Mouse (Mus musculus) kidney, embryonic 16.5 days (tissue): ENCODE results near the gene Csnk1g2. TPM values are rescaled to one million over a fixed set of nuclear protein-coding genes. Genes with fewer than 3 reads are reported as not detected.

Experiments used
- ATAC-seq: fragments of 200-750 bp; cut with Nextera tagmentation; 2 replicates; pipeline ENCODE4 v1.8.0; 2017; ENCODE audit warnings: moderate TSS enrichment; ENCODE audit not compliant: low FRiP score, low TSS enrichment
- H3K27ac ChIP-seq: fragments of 300-500 bp; sonication (generic); 2 replicates; pipeline ENCODE4 v1.5.1; 2014; ENCODE audit warnings: low read length
- H3K27me3 ChIP-seq: fragments of 300-500 bp; sonication (generic); 2 replicates; pipeline ENCODE4 v1.6.1; 2014; ENCODE audit warnings: low read length, control low read depth, mixed read lengths; ENCODE audit not compliant: insufficient read depth
- H3K36me3 ChIP-seq: fragments of 300-500 bp; sonication (generic); 2 replicates; pipeline ENCODE4 v1.6.1; 2014; ENCODE audit warnings: low read length, control low read depth, mixed read lengths; ENCODE audit not compliant: insufficient read depth
- H3K4me1 ChIP-seq: fragments of 300-500 bp; sonication (generic); 2 replicates; pipeline ENCODE4 v1.6.1; 2014; ENCODE audit warnings: low read length, control low read depth, mixed read lengths; ENCODE audit not compliant: insufficient read depth
- H3K4me2 ChIP-seq: fragments of 300-500 bp; sonication (generic); replicated peaks from 2 replicates; pipeline ENCODE4 v1.6.1; 2014; ENCODE audit warnings: low read depth, low read length
- H3K4me3 ChIP-seq: fragments of 300-500 bp; sonication (generic); 2 replicates; pipeline ENCODE4 v1.5.1; 2014; ENCODE audit warnings: mild to moderate bottlenecking, low read length
- H3K9ac ChIP-seq: fragments of 300-500 bp; sonication (generic); replicated peaks from 2 replicates; pipeline ENCODE4 v1.6.1; 2014; ENCODE audit warnings: low read length
- H3K9me3 ChIP-seq: fragments of 300-500 bp; sonication (generic); 2 replicates; pipeline ENCODE4 v1.6.1; 2016; ENCODE audit warnings: low read length, control low read depth
- WGBS: fragments of 180-500 bp; shearing (Covaris S2); extraction: QIAGEN DNeasy Blood & Tissue Kit; methylation state at CpG from one replicate; pipeline ENCODE4 v1.1.7; 2014; 5-methylcytosine and 5-hydroxymethylcytosine counted together
- polyA plus RNA-seq: library from polyadenylated mRNA; unstranded; fragments of >200 nt; fragmentation: Nextera tagmentation; extraction: Ambion mirVana; gene quantifications from 2 replicates; pipeline ENCODE4 v1.2.1, GENCODE M21; 2015

Csnk1g2 gene
- polyA plus RNA-seq, 1 experiment from 2014 or later, result 93.6 TPM

GRCm38 (mm10) chr10:80669018-80669417 lies 46.4 kb downstream of the Csnk1g2 start:
- ATAC-seq, result no peak
- Histone ChIP-seq H3K9me3 (no peaks in the 10 kb centered on the region), H3K4me1 (peaks cover 48% of the 10 kb centered on the region), H3K4me3 (no peak overlapping the region), H3K27me3 (no peaks in the 10 kb centered on the region), H3K4me2 (no peak overlapping the region), H3K9ac (no peak overlapping the region), H3K36me3 (peaks cover 74% of the 10 kb centered on the region), H3K27ac (no peak overlapping the region)
- 82% methylated on average over 12 of the region's 12 CpGs for WGBS

GRCm38 (mm10) chr10:80669737-80670485 lies 47.3 kb downstream of the Csnk1g2 start:
- H3K4me2 ChIP-seq, result no peak overlapping the region
- H3K4me1 ChIP-seq, result peaks cover 48% of the 10 kb centered on the region
- no peak overlapping the region for H3K27ac ChIP-seq
- H3K9me3 ChIP-seq, result no peaks in the 10 kb centered on the region
- WGBS, result 92% methylated on average over 7 of the region's 7 CpGs
- H3K27me3 ChIP-seq, result no peaks in the 10 kb centered on the region
- H3K36me3 ChIP-seq, result peaks cover 74% of the 10 kb centered on the region
- no peak overlapping the region for H3K4me3 ChIP-seq
- no peak overlapping the region; the same call in 1 of the 2 replicates for H3K9ac ChIP-seq
- ATAC-seq, result no peak

GRCm38 (mm10) chr10:80670531-80670930 lies 47.9 kb downstream of the Csnk1g2 start:
- H3K36me3 ChIP-seq, result peaks cover 74% of the 10 kb centered on the region

GRCm38 (mm10) chr10:80671251-80671650 lies 48.6 kb downstream of the Csnk1g2 start:
- peaks cover 36% of the 10 kb centered on the region for H3K4me1 ChIP-seq
- WGBS, result 84% methylated on average over 4 of the region's 4 CpGs

More at GRCm38 (mm10) chr10:80670531-80670930, 47.9 kb downstream of the Csnk1g2 start:
- no peak overlapping the region; the same call in 1 of the 2 replicates for H3K9ac ChIP-seq
- no peak for ATAC-seq
- no peak overlapping the region for H3K4me3 ChIP-seq
- 92% methylated on average over 2 of the region's 2 CpGs for WGBS
- H3K27me3 ChIP-seq, result no peaks in the 10 kb centered on the region
- H3K4me2 ChIP-seq, result no peak overlapping the region
- no peaks in the 10 kb centered on the region for H3K9me3 ChIP-seq
- peaks cover 43% of the 10 kb centered on the region for H3K4me1 ChIP-seq
- H3K27ac ChIP-seq, result no peak overlapping the region

GRCm38 (mm10) chr10:80671936-80672690 lies 49.5 kb downstream of the Csnk1g2 start:
- Histone ChIP-seq H3K9ac (no peak overlapping the region; the same call in 1 of the 2 replicates), H3K4me1 (peaks cover 31% of the 10 kb centered on the region), H3K36me3 (peaks cover 60% of the 10 kb centered on the region), H3K27ac (no peak overlapping the region), H3K27me3 (no peaks in the 10 kb centered on the region), H3K9me3 (no peaks in the 10 kb centered on the region), H3K4me2 (no peak overlapping the region), H3K4me3 (no peak overlapping the region)
- no peak for ATAC-seq
- WGBS, result 83% methylated on average over 11 of the region's 11 CpGs

More at GRCm38 (mm10) chr10:80671251-80671650, 48.6 kb downstream of the Csnk1g2 start:
- Histone ChIP-seq H3K9ac (no peak overlapping the region), H3K36me3 (peaks cover 69% of the 10 kb centered on the region), H3K9me3 (no peaks in the 10 kb centered on the region), H3K27ac (no peak overlapping the region), H3K4me3 (no peak overlapping the region), H3K4me2 (no peak overlapping the region), H3K27me3 (no peaks in the 10 kb centered on the region)
- ATAC-seq, result no peak

GRCm38 (mm10) chr10:80673690-80674089 lies 51.1 kb downstream of the Csnk1g2 start:
- peaks cover 44% of the 10 kb centered on the region for H3K36me3 ChIP-seq
- peaks cover 47% of the 10 kb centered on the region for H3K4me1 ChIP-seq
- ATAC-seq, result no peak
- no peaks in the 10 kb centered on the region for H3K27me3 ChIP-seq
- no peak overlapping the region; the same call in 1 of the 2 replicates for H3K27ac ChIP-seq
- H3K9ac ChIP-seq, result peak overlapping the region; percentile 96
- H3K9me3 ChIP-seq, result no peaks in the 10 kb centered on the region
- H3K4me2 ChIP-seq, result peak overlapping the region; percentile 80
- 85% methylated on average over 3 of the region's 3 CpGs for WGBS
- peak overlapping the region; percentile 81 for H3K4me3 ChIP-seq

GRCm38 (mm10) chr10:80674161-80674711 lies 51.6 kb downstream of the Csnk1g2 start:
- 52% methylated on average over 5 of the region's 5 CpGs for WGBS
- no peaks in the 10 kb centered on the region for H3K9me3 ChIP-seq
- no peaks in the 10 kb centered on the region for H3K27me3 ChIP-seq
- H3K4me2 ChIP-seq, result peak overlapping the region; percentile 80
- no peak overlapping the region; the same call in 1 of the 2 replicates for H3K27ac ChIP-seq
- H3K9ac ChIP-seq, result peak overlapping the region; percentile 96
- H3K4me1 ChIP-seq, result peaks cover 53% of the 10 kb centered on the region
- peaks cover 39% of the 10 kb centered on the region for H3K36me3 ChIP-seq
- H3K4me3 ChIP-seq, result peak overlapping the region; percentile 81
- no peak for ATAC-seq

- Histone ChIP-seq H3K9me3 (no peaks in the 10 kb centered on the region), H3K27me3 (no peaks in the 10 kb centered on the region), H3K4me3 (peak overlapping the region; percentile 81), H3K4me2 (peak overlapping the region; percentile 80), H3K27ac (no peak overlapping the region; the same call in 1 of the 2 replicates), H3K4me1 (peaks cover 59% of the 10 kb centered on the region), H3K36me3 (peaks cover 32% of the 10 kb centered on the region), H3K9ac (peak overlapping the region; percentile 96)
- WGBS, result 12% methylated on average over 6 of the region's 6 CpGs
- ATAC-seq, result no peak
Measured at GRCm38 (mm10) chr10:80674851-80675404, 52.3 kb downstream of the Csnk1g2 start.

GRCm38 (mm10) chr10:80675405-80676197 lies 53.0 kb downstream of the Csnk1g2 start:
- Histone ChIP-seq H3K9me3 (no peaks in the 10 kb centered on the region), H3K27me3 (no peaks in the 10 kb centered on the region), H3K36me3 (peaks cover 25% of the 10 kb centered on the region), H3K4me2 (peak overlapping the region; percentile 80), H3K27ac (peak overlapping the region; percentile 74), H3K4me3 (peak overlapping the region; percentile 81), H3K4me1 (peaks cover 66% of the 10 kb centered on the region), H3K9ac (peak overlapping the region; percentile 96)
- 0% methylated on average over 33 of the region's 54 CpGs for WGBS
- no peak; the same call in 1 of the 2 replicates for ATAC-seq
